Mouse (Mus musculus) C2C12 (cell line): ENCODE results near the gene Ap2a1. TPM values are rescaled to one million over a fixed set of nuclear protein-coding genes. Genes with fewer than 3 reads are reported as not detected.

Experiments
- H3K27me3 ChIP-seq: one replicate; pipeline ENCODE4 v1.6.1; 2011; ENCODE audit not compliant: control insufficient read depth, insufficient read depth, insufficient read length
- H3K36me3 ChIP-seq: one replicate; pipeline ENCODE4 v1.6.1; 2011; ENCODE audit not compliant: control insufficient read depth, insufficient read depth
- H3K4me3 ChIP-seq: one replicate; pipeline ENCODE4 v1.5.1; 2011; ENCODE audit warnings: mild to moderate bottlenecking, control low read depth; ENCODE audit not compliant: poor library complexity, insufficient read depth, severe bottlenecking
- H3K79me2 ChIP-seq: one replicate; pipeline ENCODE4 v1.6.1; 2011; ENCODE audit not compliant: control insufficient read depth, insufficient read depth
- H3K79me3 ChIP-seq: one replicate; pipeline ENCODE4 v1.6.1; 2011; ENCODE audit warnings: low read depth, control low read depth
- H3ac ChIP-seq: one replicate; pipeline ENCODE3; 2011; ENCODE audit warnings: low read depth; ENCODE audit not compliant: control insufficient read depth, insufficient read length
- CEBPB ChIP-seq: IDR thresholded peaks from one replicate; pipeline ENCODE4 v1.6.1; 2011; ENCODE audit warnings: low read depth, mild to moderate bottlenecking, control low read depth, moderate library complexity
- CTCF ChIP-seq: IDR thresholded peaks from one replicate; pipeline ENCODE4 v1.5.1; 2011; ENCODE audit not compliant: control insufficient read depth, insufficient read depth, insufficient read length
- FOSL1 ChIP-seq: IDR thresholded peaks from one replicate; pipeline ENCODE4 v1.8.0; 2011; ENCODE audit warnings: mild to moderate bottlenecking, low read length; ENCODE audit not compliant: poor library complexity, insufficient read depth, severe bottlenecking
- MAX ChIP-seq: IDR thresholded peaks from one replicate; pipeline ENCODE4 v1.6.1; 2011; ENCODE audit warnings: mild to moderate bottlenecking, control low read depth
- MYOD1 ChIP-seq: IDR thresholded peaks from one replicate; pipeline ENCODE4 v1.6.1; 2011; ENCODE audit warnings: low read depth; ENCODE audit not compliant: control insufficient read depth, insufficient read length
- MYOG ChIP-seq: IDR thresholded peaks from one replicate; pipeline ENCODE4 v1.6.1; 2011; ENCODE audit not compliant: control insufficient read depth, insufficient read length; ENCODE audit errors: extremely low read depth
- USF1 ChIP-seq: IDR thresholded peaks from one replicate; pipeline ENCODE4 v1.6.1; 2011; ENCODE audit warnings: low read depth, mild to moderate bottlenecking, control low read depth, moderate library complexity
- polyA plus RNA-seq: library from polyadenylated mRNA; unstranded; fragments of >200 nt; fragmentation: generic; extraction: Trizol; gene quantifications from one replicate; pipeline ENCODE4 v1.2.1, GENCODE M21; 2012; ENCODE audit warnings: missing spikeins

Gene Ap2a1
- polyA plus RNA-seq, 1 experiment = 129 TPM

DNA sequence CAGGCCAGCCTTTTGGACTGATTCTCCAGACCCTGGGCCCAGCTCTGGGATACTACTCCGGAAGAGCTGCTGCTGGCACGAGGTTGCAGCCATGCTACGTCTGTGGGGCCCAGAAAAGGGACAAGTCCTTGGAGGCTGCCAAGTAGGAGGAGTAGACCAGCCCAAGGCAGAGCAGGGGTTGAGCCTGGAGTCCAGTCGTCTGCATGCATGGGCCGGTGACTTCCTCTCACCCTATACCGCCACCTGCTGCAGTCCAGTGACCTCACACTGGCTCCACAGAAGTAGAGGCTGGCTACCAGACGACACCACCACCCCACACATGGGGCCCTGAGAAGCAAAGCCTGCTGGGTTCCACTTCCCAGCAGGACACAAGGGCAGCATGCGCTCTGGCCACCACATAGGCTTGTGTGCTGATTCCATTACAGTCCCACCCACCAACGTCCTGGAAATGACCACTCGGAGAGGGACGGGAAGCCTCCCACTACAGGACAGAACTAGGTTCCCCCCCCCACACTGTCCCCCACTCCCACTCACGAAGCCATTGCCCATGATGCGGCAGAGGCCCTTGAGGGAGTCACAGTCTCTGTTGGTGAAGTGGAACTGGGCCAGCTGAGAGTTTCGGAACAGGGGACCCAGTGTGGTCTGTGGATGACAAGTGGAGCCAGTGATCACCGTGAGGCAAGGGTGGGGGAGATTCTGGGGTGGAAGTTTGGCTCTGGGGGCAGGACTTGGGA, 62.9 kb downstream of the Ap2a1 start:
- H3ac ChIP-seq = no peak overlapping the region
- H3K79me3 ChIP-seq = peaks cover 35% of the 10 kb centered on the region
- no peak overlapping the region for H3K4me3 ChIP-seq
- H3K36me3 ChIP-seq = peaks cover 25% of the 10 kb centered on the region
- no peaks in the 10 kb centered on the region for H3K27me3 ChIP-seq
- TF ChIP-seq FOSL1 = no peak
- TF ChIP-seq USF1 = no peak
- H3K79me2 ChIP-seq = peaks cover 52% of the 10 kb centered on the region

DNA sequence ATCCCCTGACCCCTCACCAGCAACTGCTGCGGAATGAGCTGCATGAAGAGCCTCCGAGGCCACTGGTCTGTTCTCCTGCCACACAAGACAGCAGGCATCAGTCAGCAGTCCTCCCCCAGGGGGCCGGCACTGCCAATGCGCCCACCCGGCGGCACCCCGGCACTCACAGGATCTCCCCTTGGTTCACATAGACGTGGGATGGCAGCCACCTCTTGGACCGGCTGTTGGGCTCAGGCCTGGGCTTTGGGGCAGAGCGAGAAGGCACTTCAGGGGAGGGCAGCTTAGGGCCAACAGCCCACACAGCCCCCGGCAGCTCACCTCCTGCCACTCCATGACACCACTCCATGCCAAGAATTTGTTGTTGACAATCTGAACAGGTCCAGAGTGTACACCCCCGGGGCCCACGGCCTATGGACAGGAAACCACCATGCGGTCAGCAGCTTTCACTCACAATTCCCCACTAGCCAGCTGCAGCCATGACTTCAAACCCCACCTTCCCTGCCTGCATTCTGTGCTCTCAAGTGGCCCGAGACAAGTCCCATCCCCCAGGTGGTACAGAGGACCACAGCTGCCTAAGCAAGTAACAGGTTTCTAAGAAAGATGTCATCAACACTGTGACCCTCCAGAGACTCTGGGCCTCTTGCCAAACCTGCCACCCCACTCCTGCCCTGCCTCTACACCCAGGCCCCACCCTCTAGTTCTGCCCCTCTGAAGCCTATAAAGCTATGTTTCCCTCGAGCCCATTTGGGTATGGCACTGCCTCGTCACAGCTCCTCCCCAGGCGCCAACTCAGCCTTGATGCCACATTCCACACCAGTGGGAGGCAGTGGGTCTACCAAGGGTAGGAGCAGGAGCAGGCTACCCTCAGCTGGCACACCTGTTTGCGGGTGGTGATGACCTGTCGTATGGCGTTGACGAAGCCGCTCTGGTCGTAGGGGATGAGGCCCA, 64.4 kb downstream of the Ap2a1 start:
- TF ChIP-seq FOSL1 = no peak
- TF ChIP-seq MYOG = no peak
- no peak for TF ChIP-seq MAX
- no peak for TF ChIP-seq MYOD1
- TF ChIP-seq CTCF = no peak
- no peak for TF ChIP-seq USF1
- TF ChIP-seq CEBPB = no peak
- H3K4me3 ChIP-seq = no peak overlapping the region
- H3K79me2 ChIP-seq = peaks cover 58% of the 10 kb centered on the region
- H3K36me3 ChIP-seq = peaks cover 25% of the 10 kb centered on the region
- peaks cover 35% of the 10 kb centered on the region for H3K79me3 ChIP-seq
- H3K27me3 ChIP-seq = no peaks in the 10 kb centered on the region
- peak overlapping the region; percentile 12 for H3ac ChIP-seq

DNA sequence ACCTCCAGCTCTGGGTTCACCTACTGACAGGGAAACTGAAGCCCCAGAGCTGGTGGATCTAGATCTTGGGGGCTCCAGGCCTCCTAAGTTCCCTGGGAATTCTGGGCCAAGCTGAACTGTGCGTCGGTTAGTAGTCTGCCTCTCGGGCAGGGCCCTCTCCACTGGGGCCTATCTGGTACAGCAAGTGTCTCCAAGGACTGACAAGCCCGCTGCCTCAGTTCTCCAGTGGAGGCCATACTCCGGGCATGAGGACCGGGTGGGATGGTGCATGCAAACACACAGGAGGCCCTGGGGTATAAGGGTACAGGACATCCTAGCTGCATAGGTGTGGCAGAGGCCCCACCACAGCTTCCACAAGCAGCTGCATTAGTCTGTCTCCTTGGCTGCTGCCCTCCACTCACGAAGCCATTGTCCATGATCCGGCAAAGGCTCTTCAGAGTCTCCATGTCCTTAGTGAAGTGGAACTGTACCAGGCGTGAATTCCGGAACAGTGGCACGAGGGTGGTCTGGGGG, 65.3 kb downstream of the Ap2a1 start:
- Histone ChIP-seq H3K4me3 (no peak overlapping the region), H3K27me3 (no peaks in the 10 kb centered on the region), H3K79me3 (peaks cover 35% of the 10 kb centered on the region), H3ac (no peak overlapping the region), H3K79me2 (peaks cover 58% of the 10 kb centered on the region), H3K36me3 (peaks cover 25% of the 10 kb centered on the region)
- TF ChIP-seq MYOG (no peak), MAX (no peak), CEBPB (no peak), FOSL1 (no peak), CTCF (no peak)

- H3ac ChIP-seq = no peak overlapping the region
- TF ChIP-seq USF1 (no peak), MAX (no peak), FOSL1 (no peak), CTCF (no peak), CEBPB (no peak), MYOD1 (no peak), MYOG (no peak)
- H3K36me3 ChIP-seq = peaks cover 25% of the 10 kb centered on the region
- H3K4me3 ChIP-seq = no peak overlapping the region
- H3K79me2 ChIP-seq = peaks cover 52% of the 10 kb centered on the region
- no peaks in the 10 kb centered on the region for H3K27me3 ChIP-seq
- H3K79me3 ChIP-seq = peaks cover 30% of the 10 kb centered on the region
These were observed 66.1 kb downstream of the Ap2a1 start for GRCm38 (mm10) chr7:44863210-44863609.

DNA sequence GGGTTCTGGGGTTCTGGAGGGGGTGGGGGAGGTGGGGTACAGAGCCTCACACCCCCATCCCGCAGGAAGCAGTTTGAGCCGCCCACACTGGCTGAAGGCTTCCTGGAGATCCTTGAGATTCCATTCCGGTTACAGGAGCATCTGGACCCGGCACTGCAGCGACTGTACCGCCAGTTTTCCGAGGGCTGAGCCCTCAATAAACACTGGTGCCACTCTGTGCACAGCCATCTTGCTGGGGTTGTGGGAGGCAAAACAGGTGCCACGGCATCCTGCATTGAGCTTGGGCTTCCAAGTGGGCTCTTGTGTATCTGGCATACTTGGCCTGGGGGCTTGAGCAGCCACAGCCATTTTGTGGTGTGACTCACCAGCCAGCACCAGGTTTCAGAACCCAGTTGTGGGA, 66.9 kb downstream of the Ap2a1 start:
- H3K79me3 ChIP-seq = peaks cover 27% of the 10 kb centered on the region
- peaks cover 52% of the 10 kb centered on the region for H3K79me2 ChIP-seq
- no peak overlapping the region for H3ac ChIP-seq
- no peak overlapping the region for H3K4me3 ChIP-seq
- H3K27me3 ChIP-seq = no peaks in the 10 kb centered on the region
- TF ChIP-seq MAX (no peak), MYOG (no peak), CEBPB (no peak), MYOD1 (no peak), CTCF (no peak), USF1 (no peak), FOSL1 (no peak)
- peaks cover 25% of the 10 kb centered on the region for H3K36me3 ChIP-seq

DNA sequence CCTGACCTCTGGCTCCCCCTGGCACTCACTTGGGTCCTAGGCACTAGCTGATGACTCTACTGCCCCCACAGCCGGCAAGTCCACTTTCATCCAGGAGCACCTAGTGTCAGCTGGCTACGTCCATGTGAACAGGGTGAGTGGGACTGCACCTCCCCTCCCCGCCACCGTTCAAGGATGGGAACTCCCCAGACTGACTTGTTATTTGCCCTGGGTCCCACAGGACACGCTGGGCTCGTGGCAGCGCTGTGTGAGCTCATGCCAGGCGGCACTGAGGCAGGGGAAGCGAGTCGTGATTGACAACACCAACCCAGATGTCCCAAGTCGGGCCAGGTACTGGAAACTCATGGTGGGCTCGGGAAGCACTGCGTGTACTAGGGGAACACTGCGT, 67.9 kb downstream of the Ap2a1 start:
- Histone ChIP-seq H3ac (no peak overlapping the region), H3K36me3 (peaks cover 25% of the 10 kb centered on the region), H3K79me2 (peaks cover 44% of the 10 kb centered on the region), H3K4me3 (no peak overlapping the region), H3K79me3 (peaks cover 18% of the 10 kb centered on the region), H3K27me3 (no peaks in the 10 kb centered on the region)
- TF ChIP-seq CTCF = no peak
- TF ChIP-seq MYOG = no peak
- no peak for TF ChIP-seq MYOD1
- TF ChIP-seq USF1 = no peak
- TF ChIP-seq CEBPB = no peak
- no peak for TF ChIP-seq MAX
- TF ChIP-seq FOSL1 = no peak
